In genomic region chr17:24842631-24843030, GRCm38 (mm10) we compare ENCODE assay signal across 20 mouse cellular contexts. TPM values are rescaled to one million over a fixed set of nuclear protein-coding genes. Genes with fewer than 3 reads are reported as not detected.
DNase-seq lines count a peak whose midpoint lies in the region; ATAC-seq and TF ChIP-seq lines count a peak whose summit lies in the region.
"Had no signal": no experiment of that assay in that cellular context is flagged by ENCODE, and none has a peak within 500 bp of the region (broad histone marks: within the 10 kb centered on the region; RNA-seq: fewer than 3 reads in every experiment).

No protein-coding gene starts in this region.

- 52% methylated on average over 2 of the region's 2 CpGs for WGBS in forebrain, embryonic 16.5 days

- no peaks in the 10 kb centered on the region for H3K9me3 ChIP-seq in forebrain, embryonic 16.5 days (ENCODE audit: control insufficient read depth, low read length)
- H3K9me3 ChIP-seq: G1E; heart, embryonic 13.5 days; hindbrain, embryonic 13.5 days; liver, embryonic 15.5 days had no signal

- no peaks in the 10 kb centered on the region for H3K4me1 ChIP-seq in forebrain, embryonic 16.5 days (replicated peaks; ENCODE audit: control insufficient read depth, insufficient read depth, low read length)

- H3K27me3 ChIP-seq in forebrain, embryonic 16.5 days (replicated peaks; ENCODE audit: control insufficient read depth, insufficient read depth, low read length) = peaks cover 6% of the 10 kb centered on the region; the same call in 1 of the 2 replicates

- no peak overlapping the region for H3K27ac ChIP-seq in gastrocnemius, adult 2 months
- H3K27ac ChIP-seq in layer of hippocampus, adult 2 months = no peak overlapping the region
- H3K27ac ChIP-seq in forebrain, embryonic 16.5 days (ENCODE audit: low read length) = no peak overlapping the region
- H3K27ac ChIP-seq: heart, embryonic 13.5 days; hindbrain, embryonic 13.5 days; liver, embryonic 15.5 days had no signal

- H3K4me3 ChIP-seq in gastrocnemius, adult 2 months = no peak overlapping the region
- no peak overlapping the region for H3K4me3 ChIP-seq in layer of hippocampus, adult 2 months
- no peak overlapping the region for H3K4me3 ChIP-seq in forebrain, embryonic 16.5 days (replicated peaks; ENCODE audit: low read length)
- H3K4me3 ChIP-seq: heart, embryonic 13.5 days; hindbrain, embryonic 13.5 days; liver, embryonic 15.5 days; myocyte had no signal

- intact Hi-C loops in gastrocnemius, adult 2 months (cut with DNase I) = loop anchor here (10.0 kb wide), 1 partner anchor 98 kb away; no protein-coding TSS in a partner anchor

- no peak overlapping the region for H3K9ac ChIP-seq in forebrain, embryonic 16.5 days (replicated peaks; ENCODE audit: low read depth, low read length)
- H3K9ac ChIP-seq: heart, embryonic 13.5 days; hindbrain, embryonic 13.5 days; liver, embryonic 15.5 days had no signal

- no peaks in the 10 kb centered on the region for H3K36me3 ChIP-seq in forebrain, embryonic 16.5 days (ENCODE audit: control insufficient read depth, insufficient read depth)
- H3K36me3 ChIP-seq: heart, embryonic 13.5 days; hindbrain, embryonic 13.5 days had no signal

- H3K4me2 ChIP-seq in forebrain, embryonic 16.5 days (ENCODE audit: low read length) = no peak overlapping the region
- H3K4me2 ChIP-seq: heart, embryonic 13.5 days; hindbrain, embryonic 13.5 days; liver, embryonic 15.5 days had no signal

- ATAC-seq in forebrain, embryonic 16.5 days = no peak

- no peak for DNase-seq in gastrocnemius, adult 2 months
- no peak for DNase-seq in gastrocnemius, postnatal 25 days
- DNase-seq in layer of hippocampus, adult 2 months (ENCODE audit: low spot score in 2 of 2) = no peak
- DNase-seq in layer of hippocampus, adult 11-12 months (ENCODE audit: low spot score) = no peak
- DNase-seq in thymus, postnatal 4 days = peak; percentile 23
- no peak for DNase-seq in thymus, postnatal 36 days
- DNase-seq in ovary, postnatal 10 days (ENCODE audit: low spot score) = no peak
- DNase-seq: cerebellum, adult 9-11 months; right cerebral cortex, postnatal 4 days had no signal

- peak; percentile 56 for TF ChIP-seq CTCF in gastrocnemius, adult 2 months (IDR thresholded peaks at IDR 0.05)
- TF ChIP-seq CTCF in layer of hippocampus, adult 2 months (conservative IDR thresholded peaks at IDR 0.05) = peak; percentile 63

RNA-seq across cellular contexts. Expression of gene Hagh, which starts 2.7 kb away (rescaled TPM):
- total RNA-seq in gastrocnemius, adult 2 months (2021) = 10 to 100 TPM; 75.8 to 90.9 TPM
- 10 to 100 TPM; 73.3 to 77.5 TPM for total RNA-seq in gastrocnemius, postnatal 25 days (2021)
- total RNA-seq in layer of hippocampus, adult 2 months (2021) = 100 to 1,000 TPM; 135 to 137 TPM
- polyA plus RNA-seq in forebrain, embryonic 16.5 days (2015; fragmentation: Nextera tagmentation; extraction: Ambion mirVana) = 40.2 and 50.1 TPM in 2 replicates

RNA-seq across cellular contexts. Expression of gene Fahd1, which starts 7.5 kb away (rescaled TPM):
- total RNA-seq in gastrocnemius, adult 2 months (2021) = 10 to 100 TPM; 34.6 to 50.6 TPM
- total RNA-seq in gastrocnemius, postnatal 25 days (2021) = 10 to 100 TPM; 38.1 to 44.5 TPM
- 10 to 100 TPM; 21.1 to 22.4 TPM for total RNA-seq in layer of hippocampus, adult 2 months (2021)
- 14.4 and 17.8 TPM in 2 replicates for polyA plus RNA-seq in forebrain, embryonic 16.5 days (2015; fragmentation: Nextera tagmentation; extraction: Ambion mirVana)

RNA-seq across cellular contexts. Expression of gene Igfals, which starts 23.2 kb away (rescaled TPM):
- 1 to 10 TPM; 3.4 to 4.0 TPM for total RNA-seq in gastrocnemius, adult 2 months (2021)
- total RNA-seq in gastrocnemius, postnatal 25 days (2021) = 1 to 10 TPM; 3.8 to 4.4 TPM
- total RNA-seq in layer of hippocampus, adult 2 months (2021) = under 1 TPM in 1 of 2 experiments, not detected in 1; 0.34 TPM
- polyA plus RNA-seq in forebrain, embryonic 16.5 days (2015; fragmentation: Nextera tagmentation; extraction: Ambion mirVana) = 0.19 TPM in 1 of 2 replicates, not detected in the other
- total RNA-seq: layer of hippocampus, adult 8-10 months had no signal
- polyA plus RNA-seq: forebrain, embryonic 11.5 days; myocyte had no signal

RNA-seq across cellular contexts. Expression of gene Meiob, which starts 38.5 kb away (rescaled TPM):
- total RNA-seq in gastrocnemius, adult 2 months (2021) = not detected
- not detected for total RNA-seq in gastrocnemius, postnatal 25 days (2021)
- total RNA-seq in layer of hippocampus, adult 2 months (2021) = not detected
- polyA plus RNA-seq in forebrain, embryonic 16.5 days (2015; fragmentation: Nextera tagmentation; extraction: Ambion mirVana) = not detected in 2 replicates
- total RNA-seq: gastrocnemius, adult 8-10 months; layer of hippocampus, adult 8-10 months; left cerebral cortex, postnatal 10 days had no signal
- polyA plus RNA-seq: embryonic facial prominence, embryonic 11.5 days; forebrain, embryonic 11.5 days; heart, embryonic 13.5 days; hindbrain, embryonic 13.5 days; myocyte had no signal

RNA-seq across cellular contexts. Expression of gene Nubp2, which starts 43.5 kb away (rescaled TPM):
- total RNA-seq in gastrocnemius, adult 2 months (2021) = 10 to 100 TPM; 10.5 to 11.3 TPM
- 10 to 100 TPM; 10.2 to 13.1 TPM for total RNA-seq in gastrocnemius, postnatal 25 days (2021)
- total RNA-seq in layer of hippocampus, adult 2 months (2021) = 10 to 100 TPM; 34.3 to 35.8 TPM
- 66.8 and 71.1 TPM in 2 replicates for polyA plus RNA-seq in forebrain, embryonic 16.5 days (2015; fragmentation: Nextera tagmentation; extraction: Ambion mirVana)
